Mouse (Mus musculus): ENCODE measurements at regions not wholly inside any gene's neighbourhood (a gene's known extent, or its start where the extent isn't known, plus 50 kb on each side); places are given as distances from the start of the nearest gene placed in this dataset.
"Not testable (repeated sequence)": the region's sequence is repeated elsewhere in the genome, so short reads cannot be mapped to it uniquely, and the experiment has no call there.

GRCm38 (mm10) chr13:6922357-6922721 is 273.8 kb upstream of the Pfkp start:
- Histone ChIP-seq H3K27ac (replicated peaks; ENCODE audit: low read depth, low read length) (no peak overlapping the region), H3K27me3 (ENCODE audit: control insufficient read depth, insufficient read depth, low read length) (no peaks in the 10 kb centered on the region), H3K36me3 (ENCODE audit: control insufficient read depth, insufficient read depth, low read length) (no peaks in the 10 kb centered on the region), H3K4me3 (ENCODE audit: low read depth, low read length) (no peak overlapping the region), H3K4me2 (ENCODE audit: low read depth, severe bottlenecking) (no peak overlapping the region), H3K4me1 (ENCODE audit: control insufficient read depth, insufficient read depth, low read length) (no peaks in the 10 kb centered on the region), H3K9me3 (ENCODE audit: control insufficient read depth, low read length) (no peaks in the 10 kb centered on the region), H3K9ac (ENCODE audit: low read length) (no peak overlapping the region)
- WGBS: 66% methylated on average over 2 of the region's 2 CpGs
- ATAC-seq (ENCODE audit: insufficient number of reproducible peaks, low FRiP score, low TSS enrichment, low read depth) (no peak), DNase-seq (ENCODE audit: low spot score) (no peak)

DNA sequence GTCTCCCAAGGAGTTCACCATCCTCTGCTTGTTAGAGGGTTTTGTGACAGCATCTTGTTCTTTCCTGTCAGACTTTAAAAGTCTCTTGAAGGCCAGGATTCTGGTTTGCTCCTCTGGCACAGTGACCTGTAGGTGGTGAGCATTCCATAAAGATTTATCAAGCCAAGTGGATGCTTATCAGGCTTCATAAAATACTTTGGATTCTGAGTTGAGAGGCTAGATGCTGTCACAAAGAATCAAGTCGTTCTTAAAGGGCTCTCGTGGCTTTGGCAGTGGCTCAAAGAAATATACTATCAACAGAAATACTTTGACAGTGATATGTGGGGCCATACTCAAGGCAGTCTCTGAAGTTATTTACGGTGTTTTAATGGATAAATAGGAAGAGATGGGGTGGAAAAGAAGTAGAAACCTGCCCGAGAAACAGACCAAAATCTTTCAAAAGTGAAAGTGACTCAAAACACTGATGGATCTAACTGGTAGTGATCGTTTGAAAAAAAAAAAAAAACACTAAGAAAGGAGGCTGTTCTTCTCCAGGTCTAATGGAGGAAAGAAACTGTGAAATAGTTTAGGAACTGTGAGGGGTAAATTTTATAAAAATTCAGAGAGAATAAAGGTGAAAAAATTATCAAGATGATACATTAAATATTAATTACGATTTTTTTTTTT is 273.2 kb upstream of the Pfkp start:
- Histone ChIP-seq H3K27ac (replicated peaks; ENCODE audit: low read depth, low read length) (no peak overlapping the region), H3K4me3 (ENCODE audit: low read depth, low read length) (no peak overlapping the region), H3K9ac (ENCODE audit: low read length) (no peak overlapping the region), H3K4me1 (ENCODE audit: control insufficient read depth, insufficient read depth, low read length) (no peaks in the 10 kb centered on the region), H3K4me2 (ENCODE audit: low read depth, severe bottlenecking) (no peak overlapping the region), H3K36me3 (ENCODE audit: control insufficient read depth, insufficient read depth, low read length) (no peaks in the 10 kb centered on the region), H3K27me3 (ENCODE audit: control insufficient read depth, insufficient read depth, low read length) (no peaks in the 10 kb centered on the region), H3K9me3 (ENCODE audit: control insufficient read depth, low read length) (no peaks in the 10 kb centered on the region)
- ATAC-seq (ENCODE audit: insufficient number of reproducible peaks, low FRiP score, low TSS enrichment, low read depth) (no peak), DNase-seq (ENCODE audit: low spot score) (no peak)
- WGBS: 66% methylated on average over 6 of the region's 6 CpGs

- H3K27ac ChIP-seq (replicated peaks; ENCODE audit: low read depth, low read length): no peak overlapping the region
- ATAC-seq (ENCODE audit: insufficient number of reproducible peaks, low FRiP score, low TSS enrichment, low read depth): no peak
- H3K4me1 ChIP-seq (ENCODE audit: control insufficient read depth, insufficient read depth, low read length): no peaks in the 10 kb centered on the region
- no peak for DNase-seq (ENCODE audit: low spot score)
- H3K9me3 ChIP-seq (ENCODE audit: control insufficient read depth, low read length): no peaks in the 10 kb centered on the region
- no peak overlapping the region for H3K4me3 ChIP-seq (ENCODE audit: low read depth, low read length)
- no peaks in the 10 kb centered on the region for H3K36me3 ChIP-seq (ENCODE audit: control insufficient read depth, insufficient read depth, low read length)
- H3K27me3 ChIP-seq (ENCODE audit: control insufficient read depth, insufficient read depth, low read length): no peaks in the 10 kb centered on the region
- H3K4me2 ChIP-seq (ENCODE audit: low read depth, severe bottlenecking): no peak overlapping the region
- H3K9ac ChIP-seq (ENCODE audit: low read length): no peak overlapping the region
Measured at GRCm38 (mm10) chr13:6906000-6906399, 257.4 kb upstream of the Pfkp start.

- DNase-seq (ENCODE audit: low spot score) (no peak), ATAC-seq (ENCODE audit: insufficient number of reproducible peaks, low FRiP score, low TSS enrichment, low read depth) (no peak)
- Histone ChIP-seq H3K9me3 (ENCODE audit: control insufficient read depth, low read length) (no peaks in the 10 kb centered on the region), H3K36me3 (ENCODE audit: control insufficient read depth, insufficient read depth, low read length) (no peaks in the 10 kb centered on the region), H3K4me2 (ENCODE audit: low read depth, severe bottlenecking) (no peak overlapping the region), H3K4me1 (ENCODE audit: control insufficient read depth, insufficient read depth, low read length) (no peaks in the 10 kb centered on the region), H3K9ac (ENCODE audit: low read length) (no peak overlapping the region), H3K27ac (replicated peaks; ENCODE audit: low read depth, low read length) (no peak overlapping the region), H3K4me3 (ENCODE audit: low read depth, low read length) (no peak overlapping the region), H3K27me3 (ENCODE audit: control insufficient read depth, insufficient read depth, low read length) (no peaks in the 10 kb centered on the region)
- 56% methylated on average over 2 of the region's 2 CpGs for WGBS
Measured at GRCm38 (mm10) chr13:6901682-6902081, 253.1 kb upstream of the Pfkp start.

GRCm38 (mm10) chr13:6897666-6898065 is 249.1 kb upstream of the Pfkp start:
- Histone ChIP-seq H3K27ac (replicated peaks; ENCODE audit: low read depth, low read length) (no peak overlapping the region), H3K4me1 (ENCODE audit: control insufficient read depth, insufficient read depth, low read length) (no peaks in the 10 kb centered on the region), H3K9me3 (ENCODE audit: control insufficient read depth, low read length) (no peaks in the 10 kb centered on the region), H3K27me3 (ENCODE audit: control insufficient read depth, insufficient read depth, low read length) (no peaks in the 10 kb centered on the region), H3K36me3 (ENCODE audit: control insufficient read depth, insufficient read depth, low read length) (no peaks in the 10 kb centered on the region), H3K4me2 (ENCODE audit: low read depth, severe bottlenecking) (no peak overlapping the region), H3K4me3 (ENCODE audit: low read depth, low read length) (no peak overlapping the region), H3K9ac (ENCODE audit: low read length) (no peak overlapping the region)
- no peak for DNase-seq (ENCODE audit: low spot score)
- no peak for ATAC-seq (ENCODE audit: insufficient number of reproducible peaks, low FRiP score, low TSS enrichment, low read depth)
- 75% methylated on average over 1 of the region's 1 CpGs for WGBS

DNA sequence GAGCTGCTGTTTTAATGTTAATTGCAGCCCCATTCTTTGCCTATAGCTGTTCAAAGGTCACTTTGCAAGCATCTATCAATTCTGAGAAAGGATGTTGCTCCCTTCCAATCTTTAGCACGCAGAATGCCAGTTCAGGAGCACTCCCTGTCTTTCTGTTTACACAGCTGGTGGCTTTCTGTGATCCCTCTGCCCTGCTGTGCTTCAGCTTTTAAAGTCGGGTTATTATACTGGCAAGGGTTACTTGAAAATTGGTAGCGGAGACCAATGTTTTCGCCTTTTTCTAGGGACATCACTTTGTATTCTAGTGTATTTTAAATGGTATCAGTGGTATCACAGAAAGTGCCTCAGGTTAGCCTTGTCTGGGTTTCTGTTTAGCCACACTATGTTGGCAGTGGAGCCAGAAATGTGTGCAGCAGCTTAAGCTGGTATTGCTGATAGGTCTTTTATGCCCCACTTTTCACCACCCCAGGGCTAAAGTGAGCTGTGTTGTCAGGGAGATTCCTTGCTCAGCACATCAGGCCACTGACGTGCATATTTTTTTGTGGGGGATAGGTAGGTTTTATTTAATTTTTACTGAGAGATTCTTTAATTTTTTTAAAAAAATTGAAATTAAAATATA is 243.0 kb upstream of the Pfkp start:
- Histone ChIP-seq H3K4me1 (ENCODE audit: control insufficient read depth, insufficient read depth, low read length) (no peaks in the 10 kb centered on the region), H3K4me3 (ENCODE audit: low read depth, low read length) (no peak overlapping the region), H3K9ac (ENCODE audit: low read length) (no peak overlapping the region), H3K9me3 (ENCODE audit: control insufficient read depth, low read length) (no peaks in the 10 kb centered on the region), H3K27me3 (ENCODE audit: control insufficient read depth, insufficient read depth, low read length) (no peaks in the 10 kb centered on the region), H3K27ac (replicated peaks; ENCODE audit: low read depth, low read length) (no peak overlapping the region), H3K36me3 (ENCODE audit: control insufficient read depth, insufficient read depth, low read length) (no peaks in the 10 kb centered on the region), H3K4me2 (ENCODE audit: low read depth, severe bottlenecking) (no peak overlapping the region)
- WGBS: 52% methylated on average over 5 of the region's 5 CpGs
- DNase-seq (ENCODE audit: low spot score): no peak
- no peak for ATAC-seq (ENCODE audit: insufficient number of reproducible peaks, low FRiP score, low TSS enrichment, low read depth)

DNA sequence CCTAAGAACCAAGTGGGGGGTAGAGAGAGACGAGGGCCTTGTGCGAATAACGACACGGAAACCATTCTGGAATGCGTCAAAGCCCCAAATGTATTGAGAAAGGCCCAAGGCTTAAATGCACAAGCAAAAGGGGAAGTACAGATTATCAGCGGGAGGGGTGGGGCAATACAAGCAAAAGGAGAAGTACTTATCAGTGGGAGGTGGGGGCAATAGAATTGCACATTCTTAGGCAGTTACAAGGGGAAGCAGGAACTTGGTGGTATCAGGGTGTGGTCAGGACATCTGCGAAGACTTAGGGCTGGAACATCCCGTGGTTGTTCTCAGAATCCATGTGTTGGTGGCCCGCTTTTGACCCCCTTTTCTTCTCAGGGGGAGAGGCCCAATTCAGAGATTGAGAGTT is 240.9 kb upstream of the Pfkp start:
- DNase-seq (ENCODE audit: low spot score); H3K4me1 ChIP-seq (ENCODE audit: control insufficient read depth, insufficient read depth, low read length); H3K27me3 ChIP-seq (ENCODE audit: control insufficient read depth, insufficient read depth, low read length); H3K36me3 ChIP-seq (ENCODE audit: control insufficient read depth, insufficient read depth, low read length); H3K4me3 ChIP-seq (ENCODE audit: low read depth, low read length); H3K9me3 ChIP-seq (ENCODE audit: control insufficient read depth, low read length); ATAC-seq (ENCODE audit: insufficient number of reproducible peaks, low FRiP score, low TSS enrichment, low read depth); H3K9ac ChIP-seq (ENCODE audit: low read length); H3K27ac ChIP-seq (replicated peaks; ENCODE audit: low read depth, low read length); H3K4me2 ChIP-seq (ENCODE audit: low read depth, severe bottlenecking): not testable (repeated sequence)
- 93% methylated on average over 9 of the region's 9 CpGs for WGBS

- H3K9ac ChIP-seq (ENCODE audit: low read length): no peak overlapping the region
- H3K4me2 ChIP-seq (ENCODE audit: low read depth, severe bottlenecking): no peak overlapping the region
- DNase-seq (ENCODE audit: low spot score) (no peak), ATAC-seq (ENCODE audit: insufficient number of reproducible peaks, low FRiP score, low TSS enrichment, low read depth) (no peak)
- no peaks in the 10 kb centered on the region for H3K9me3 ChIP-seq (ENCODE audit: control insufficient read depth, low read length)
- H3K4me1 ChIP-seq (ENCODE audit: control insufficient read depth, insufficient read depth, low read length): no peaks in the 10 kb centered on the region
- no peak overlapping the region for H3K4me3 ChIP-seq (ENCODE audit: low read depth, low read length)
- H3K27ac ChIP-seq (replicated peaks; ENCODE audit: low read depth, low read length): no peak overlapping the region
- H3K36me3 ChIP-seq (ENCODE audit: control insufficient read depth, insufficient read depth, low read length): no peaks in the 10 kb centered on the region
- H3K27me3 ChIP-seq (ENCODE audit: control insufficient read depth, insufficient read depth, low read length): no peaks in the 10 kb centered on the region
- 85% methylated on average over 1 of the region's 1 CpGs for WGBS
Measured at GRCm38 (mm10) chr13:6888381-6888780, 239.8 kb upstream of the Pfkp start.

All from limb, embryonic 11.5 days (tissue).